8 mouse cellular contexts compared by ENCODE assay signal in the genomic region with DNA sequence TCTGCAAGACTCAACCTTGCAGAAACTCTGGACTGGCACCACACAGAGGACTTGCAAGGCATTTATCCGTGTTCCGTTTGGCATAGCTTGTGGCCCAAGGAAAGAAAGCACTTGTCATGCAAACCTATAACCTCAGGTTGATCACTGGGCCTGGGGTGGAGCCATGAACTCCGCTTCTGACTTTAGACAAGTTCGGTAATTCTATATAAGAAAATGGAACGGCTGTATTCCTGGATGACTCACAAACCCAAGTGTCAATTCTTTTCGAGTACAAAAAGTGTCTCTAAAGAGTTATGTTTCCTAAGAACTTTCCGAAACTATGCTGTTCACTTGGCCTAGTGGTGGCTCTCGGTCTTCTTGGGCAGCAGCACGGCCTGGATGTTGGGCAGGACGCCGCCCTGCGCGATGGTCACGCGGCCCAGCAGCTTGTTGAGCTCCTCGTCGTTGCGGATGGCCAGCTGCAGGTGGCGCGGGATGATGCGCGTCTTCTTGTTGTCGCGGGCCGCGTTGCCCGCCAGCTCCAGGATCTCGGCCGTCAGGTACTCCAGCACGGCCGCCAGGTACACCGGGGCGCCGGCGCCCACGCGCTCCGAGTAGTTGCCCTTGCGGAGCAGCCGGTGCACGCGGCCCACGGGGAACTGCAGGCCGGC. TPM values are rescaled to one million over a fixed set of nuclear protein-coding genes. Genes with fewer than 3 reads are reported as not detected.
DNase-seq lines count a peak whose midpoint lies in the region; ATAC-seq and TF ChIP-seq lines count a peak whose summit lies in the region.
"Not testable (repeated sequence)": the region's sequence is repeated elsewhere in the genome, so short reads cannot be mapped to it uniquely, and the experiment has no call there.

No protein-coding gene starts in this region.

- WGBS in embryonic facial prominence, embryonic 13.5 days: 1% methylated on average over 21 of the region's 44 CpGs
- WGBS in heart, embryonic 12.5 days: 5% methylated on average over 20 of the region's 44 CpGs
- under 1% methylated on average over 19 of the region's 44 CpGs for WGBS in intestine, postnatal 0 days
- WGBS in liver, embryonic 12.5 days (ENCODE audit: insufficient replicate concordance): 3% methylated on average over 18 of the region's 44 CpGs
- WGBS in midbrain, embryonic 16.5 days: 2% methylated on average over 17 of the region's 44 CpGs
- 2% methylated on average over 20 of the region's 44 CpGs for WGBS in stomach, embryonic 15.5 days

- H3K4me3 ChIP-seq in embryonic facial prominence, embryonic 13.5 days: peak overlapping the region; percentile 45
- H3K4me3 ChIP-seq in heart, embryonic 12.5 days: peak overlapping the region; percentile 50
- H3K4me3 ChIP-seq in intestine, postnatal 0 days (ENCODE audit: low read depth, low read length): peak overlapping the region; percentile 36
- peak overlapping the region; percentile 58 for H3K4me3 ChIP-seq in liver, embryonic 12.5 days
- H3K4me3 ChIP-seq in midbrain, embryonic 16.5 days (ENCODE audit: low read depth, low read length): peak overlapping the region; percentile 45
- peak overlapping the region; percentile 41 for H3K4me3 ChIP-seq in stomach, embryonic 15.5 days (replicated peaks)

- peaks cover 31% of the 10 kb centered on the region for H3K4me1 ChIP-seq in embryonic facial prominence, embryonic 13.5 days
- peaks cover 18% of the 10 kb centered on the region for H3K4me1 ChIP-seq in heart, embryonic 12.5 days (replicated peaks)
- H3K4me1 ChIP-seq in intestine, postnatal 0 days (replicated peaks; ENCODE audit: control insufficient read depth, insufficient read depth, low read length): not testable (repeated sequence)
- H3K4me1 ChIP-seq in liver, embryonic 12.5 days: peaks cover 46% of the 10 kb centered on the region
- peaks cover 22% of the 10 kb centered on the region for H3K4me1 ChIP-seq in midbrain, embryonic 16.5 days (ENCODE audit: control insufficient read depth, insufficient read depth, low read length)
- peaks cover 16% of the 10 kb centered on the region for H3K4me1 ChIP-seq in stomach, embryonic 15.5 days

- peak; percentile 30; the same call in 1 of the 2 replicates for TF ChIP-seq CTCF in intestine, postnatal 0 days (IDR thresholded peaks at IDR 0.05; ENCODE audit: low read depth)

- peak overlapping the region; percentile 73 for H3K9ac ChIP-seq in embryonic facial prominence, embryonic 13.5 days
- H3K9ac ChIP-seq in heart, embryonic 12.5 days: peak overlapping the region; percentile 74
- not testable (repeated sequence) for H3K9ac ChIP-seq in intestine, postnatal 0 days (ENCODE audit: low read depth, low read length); midbrain, embryonic 16.5 days (ENCODE audit: low read depth, low read length); stomach, embryonic 15.5 days
- H3K9ac ChIP-seq in liver, embryonic 12.5 days: peak overlapping the region; percentile 90

- H3K27ac ChIP-seq in embryonic facial prominence, embryonic 13.5 days: peak overlapping the region; percentile 88
- H3K27ac ChIP-seq in heart, embryonic 12.5 days (ENCODE audit: poor library complexity, severe bottlenecking): peak overlapping the region; percentile 85
- peak overlapping the region; percentile 2 for H3K27ac ChIP-seq in intestine, postnatal 0 days (ENCODE audit: low read depth, low read length)
- H3K27ac ChIP-seq in liver, embryonic 12.5 days: peak overlapping the region; percentile 97
- H3K27ac ChIP-seq in midbrain, embryonic 16.5 days (ENCODE audit: low read length): peak overlapping the region; percentile 69
- peak overlapping the region; percentile 86 for H3K27ac ChIP-seq in stomach, embryonic 15.5 days

- H3K36me3 ChIP-seq in embryonic facial prominence, embryonic 13.5 days; heart, embryonic 12.5 days; intestine, postnatal 0 days (ENCODE audit: control insufficient read depth, insufficient read depth); liver, embryonic 12.5 days; midbrain, embryonic 16.5 days (ENCODE audit: control insufficient read depth, insufficient read depth, low read length); stomach, embryonic 15.5 days: not testable (repeated sequence)

- peak overlapping the region; percentile 64 for H3K4me2 ChIP-seq in embryonic facial prominence, embryonic 13.5 days
- peak overlapping the region; percentile 68 for H3K4me2 ChIP-seq in heart, embryonic 12.5 days
- peak overlapping the region; percentile 68 for H3K4me2 ChIP-seq in intestine, postnatal 0 days (replicated peaks; ENCODE audit: low read depth)
- peak overlapping the region; percentile 83 for H3K4me2 ChIP-seq in liver, embryonic 12.5 days
- H3K4me2 ChIP-seq in midbrain, embryonic 16.5 days (ENCODE audit: low read length): peak overlapping the region; percentile 67
- peak overlapping the region; percentile 44 for H3K4me2 ChIP-seq in stomach, embryonic 15.5 days

- H3K9me3 ChIP-seq in embryonic facial prominence, embryonic 13.5 days; heart, embryonic 12.5 days (replicated peaks); intestine, postnatal 0 days (ENCODE audit: control insufficient read depth); liver, embryonic 12.5 days (replicated peaks); midbrain, embryonic 16.5 days (replicated peaks; ENCODE audit: control insufficient read depth, low read length, poor library complexity, severe bottlenecking); stomach, embryonic 15.5 days: not testable (repeated sequence)

- ATAC-seq in embryonic facial prominence, embryonic 13.5 days (ENCODE audit: insufficient number of reproducible peaks, insufficient read depth, low FRiP score, low TSS enrichment, low read depth): 0 out of 2 replicates have a peak, but pooled peaks have one; percentile 0
- peak; percentile 46 for ATAC-seq in heart, embryonic 12.5 days (ENCODE audit: insufficient number of reproducible peaks, low FRiP score)
- ATAC-seq in intestine, postnatal 0 days: peak; percentile 54
- ATAC-seq in liver, embryonic 12.5 days: peak; percentile 9
- ATAC-seq in midbrain, embryonic 16.5 days: not testable (repeated sequence)
- peak; percentile 2; the same call in 1 of the 2 replicates for ATAC-seq in stomach, embryonic 15.5 days (ENCODE audit: insufficient read depth, low FRiP score, low read depth)

- H3K27me3 ChIP-seq in embryonic facial prominence, embryonic 13.5 days; heart, embryonic 12.5 days (replicated peaks); intestine, postnatal 0 days (replicated peaks; ENCODE audit: control insufficient read depth, insufficient read depth, low read length); liver, embryonic 12.5 days (replicated peaks); midbrain, embryonic 16.5 days (ENCODE audit: control insufficient read depth, insufficient read depth, low read depth, low read length); stomach, embryonic 15.5 days (replicated peaks): not testable (repeated sequence)

- DNase-seq in 3T3-L1 (ENCODE audit: low read depth, low spot score): peak; percentile 58
- peak; percentile 72 for DNase-seq in R1 (ENCODE audit: low read depth, low spot score)

RNA-seq across cellular contexts. Expression of gene Hist1h2bm, which starts 0.6 kb away (rescaled TPM):
- polyA plus RNA-seq in embryonic facial prominence, embryonic 13.5 days (2015; fragmentation: Nextera tagmentation; extraction: Ambion mirVana): 4.2 and 7.3 TPM in 2 replicates
- polyA plus RNA-seq in heart, embryonic 12.5 days (2016; fragmentation: Nextera tagmentation; extraction: Ambion mirVana): 1.4 and 2.5 TPM in 2 replicates
- 0.51 and 0.76 TPM in 2 replicates for polyA plus RNA-seq in intestine, postnatal 0 days (2015; fragmentation: Nextera tagmentation; extraction: Ambion mirVana)
- 6.4 and 6.5 TPM in 2 replicates for polyA plus RNA-seq in liver, embryonic 12.5 days (2016; fragmentation: Nextera tagmentation; extraction: Ambion mirVana)
- polyA plus RNA-seq in midbrain, embryonic 16.5 days (2015; fragmentation: Nextera tagmentation; extraction: Ambion mirVana): 1.2 and 1.4 TPM in 2 replicates
- 2.5 and 3.3 TPM in 2 replicates for polyA plus RNA-seq in stomach, embryonic 15.5 days (2015; fragmentation: Nextera tagmentation; extraction: Ambion mirVana)

RNA-seq across cellular contexts. Expression of gene Hist1h3h, which starts 3.8 kb away (rescaled TPM):
- 10.0 and 21.3 TPM in 2 replicates for polyA plus RNA-seq in embryonic facial prominence, embryonic 13.5 days (2015; fragmentation: Nextera tagmentation; extraction: Ambion mirVana)
- polyA plus RNA-seq in heart, embryonic 12.5 days (2016; fragmentation: Nextera tagmentation; extraction: Ambion mirVana): 2.0 TPM in 2 replicates
- 2.4 and 2.9 TPM in 2 replicates for polyA plus RNA-seq in intestine, postnatal 0 days (2015; fragmentation: Nextera tagmentation; extraction: Ambion mirVana)
- polyA plus RNA-seq in liver, embryonic 12.5 days (2016; fragmentation: Nextera tagmentation; extraction: Ambion mirVana): 8.3 and 14.2 TPM in 2 replicates
- 3.4 TPM in 1 of 2 replicates, not detected in the other for polyA plus RNA-seq in midbrain, embryonic 16.5 days (2015; fragmentation: Nextera tagmentation; extraction: Ambion mirVana)
- 4.7 and 6.3 TPM in 2 replicates for polyA plus RNA-seq in stomach, embryonic 15.5 days (2015; fragmentation: Nextera tagmentation; extraction: Ambion mirVana)

RNA-seq across cellular contexts. Expression of gene Hist1h2ai, which starts 5.0 kb away (rescaled TPM):
- 48.1 and 52.2 TPM in 2 replicates for polyA plus RNA-seq in embryonic facial prominence, embryonic 13.5 days (2015; fragmentation: Nextera tagmentation; extraction: Ambion mirVana)
- 5.4 and 6.6 TPM in 2 replicates for polyA plus RNA-seq in heart, embryonic 12.5 days (2016; fragmentation: Nextera tagmentation; extraction: Ambion mirVana)
- 6.1 and 12.0 TPM in 2 replicates for polyA plus RNA-seq in intestine, postnatal 0 days (2015; fragmentation: Nextera tagmentation; extraction: Ambion mirVana)
- 13.8 and 17.6 TPM in 2 replicates for polyA plus RNA-seq in liver, embryonic 12.5 days (2016; fragmentation: Nextera tagmentation; extraction: Ambion mirVana)
- 3.5 and 9.7 TPM in 2 replicates for polyA plus RNA-seq in midbrain, embryonic 16.5 days (2015; fragmentation: Nextera tagmentation; extraction: Ambion mirVana)
- 25.1 TPM in 2 replicates for polyA plus RNA-seq in stomach, embryonic 15.5 days (2015; fragmentation: Nextera tagmentation; extraction: Ambion mirVana)

RNA-seq across cellular contexts. Expression of gene Hist1h2bl, which starts 5.3 kb away (rescaled TPM):
- 2.1 and 5.2 TPM in 2 replicates for polyA plus RNA-seq in embryonic facial prominence, embryonic 13.5 days (2015; fragmentation: Nextera tagmentation; extraction: Ambion mirVana)
- polyA plus RNA-seq in heart, embryonic 12.5 days (2016; fragmentation: Nextera tagmentation; extraction: Ambion mirVana): 0.91 TPM in 1 of 2 replicates, not detected in the other
- polyA plus RNA-seq in intestine, postnatal 0 days (2015; fragmentation: Nextera tagmentation; extraction: Ambion mirVana): 1.9 TPM in 1 of 2 replicates, not detected in the other
- polyA plus RNA-seq in liver, embryonic 12.5 days (2016; fragmentation: Nextera tagmentation; extraction: Ambion mirVana): 1.5 and 1.7 TPM in 2 replicates
- not detected in 2 replicates for polyA plus RNA-seq in midbrain, embryonic 16.5 days (2015; fragmentation: Nextera tagmentation; extraction: Ambion mirVana)
- 1.4 and 4.4 TPM in 2 replicates for polyA plus RNA-seq in stomach, embryonic 15.5 days (2015; fragmentation: Nextera tagmentation; extraction: Ambion mirVana)

RNA-seq across cellular contexts. Expression of gene Hist1h4j, which starts 13.6 kb away (rescaled TPM):
- 1.0 and 2.2 TPM in 2 replicates for polyA plus RNA-seq in embryonic facial prominence, embryonic 13.5 days (2015; fragmentation: Nextera tagmentation; extraction: Ambion mirVana)
- 0.31 and 0.68 TPM in 2 replicates for polyA plus RNA-seq in heart, embryonic 12.5 days (2016; fragmentation: Nextera tagmentation; extraction: Ambion mirVana)
- polyA plus RNA-seq in intestine, postnatal 0 days (2015; fragmentation: Nextera tagmentation; extraction: Ambion mirVana): 0.40 and 0.42 TPM in 2 replicates
- 0.59 and 0.75 TPM in 2 replicates for polyA plus RNA-seq in liver, embryonic 12.5 days (2016; fragmentation: Nextera tagmentation; extraction: Ambion mirVana)
- 0.40 and 0.80 TPM in 2 replicates for polyA plus RNA-seq in midbrain, embryonic 16.5 days (2015; fragmentation: Nextera tagmentation; extraction: Ambion mirVana)
- polyA plus RNA-seq in stomach, embryonic 15.5 days (2015; fragmentation: Nextera tagmentation; extraction: Ambion mirVana): 2.9 and 3.6 TPM in 2 replicates

Comparison
In these comparisons a context has a peak if more than half of its experiments do, and no peak if none do; other contexts are left out.
1. H3K27ac ChIP-seq: peak in every context shown above with its lines; median percentile 97 in liver, embryonic 12.5 days; 88 in embryonic facial prominence, embryonic 13.5 days; 86 in stomach, embryonic 15.5 days; 85 in heart, embryonic 12.5 days; 69 in midbrain, embryonic 16.5 days; 2 in intestine, postnatal 0 days.